In the genomic region with DNA sequence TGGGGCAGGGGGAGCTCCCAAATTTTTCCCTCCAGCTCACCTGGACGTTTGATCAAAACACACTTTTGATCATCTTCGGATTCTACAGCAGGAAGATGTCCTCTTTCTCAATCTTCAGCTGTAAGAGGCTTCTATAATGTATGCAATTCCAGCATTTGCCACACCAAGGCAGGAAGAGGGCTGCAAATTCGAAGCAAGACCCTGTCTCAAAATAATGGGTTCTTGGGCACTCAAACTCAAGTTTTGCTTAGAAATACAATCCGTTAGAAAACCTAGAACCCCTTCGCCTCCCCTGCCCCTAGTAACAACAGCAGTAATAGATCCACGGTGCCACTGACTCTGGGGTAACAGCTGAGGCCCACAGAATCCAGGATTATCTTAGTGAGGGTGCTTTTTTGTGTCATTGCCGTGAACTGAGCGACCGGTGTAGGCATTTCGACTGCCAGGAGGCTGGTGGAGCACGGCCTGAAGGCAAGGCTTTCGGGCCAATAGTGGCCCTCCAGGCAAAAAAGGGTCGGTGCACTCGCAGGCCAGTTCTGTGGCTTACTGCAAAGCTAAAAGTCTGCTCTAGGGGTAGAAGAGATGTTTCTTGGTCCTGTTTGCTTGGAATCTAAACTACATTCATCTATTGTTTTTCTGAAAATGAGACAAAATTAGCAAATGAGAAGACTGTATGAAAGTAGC, we compare ENCODE assay signal across 10 mouse cellular contexts. TPM values are rescaled to one million over a fixed set of nuclear protein-coding genes. Genes with fewer than 3 reads are reported as not detected.
DNase-seq lines count a peak whose midpoint lies in the region; ATAC-seq and TF ChIP-seq lines count a peak whose summit lies in the region.
"Had no signal": no experiment of that assay in that cellular context is flagged by ENCODE, and none has a peak within 500 bp of the region (broad histone marks: within the 10 kb centered on the region; RNA-seq: fewer than 3 reads in every experiment).

No protein-coding gene starts in this region.

- H3K4me1 ChIP-seq in heart, embryonic 16.5 days (ENCODE audit: control insufficient read depth, insufficient read depth, low read length), result peaks cover 20% of the 10 kb centered on the region
- H3K4me1 ChIP-seq in intestine, postnatal 0 days (replicated peaks; ENCODE audit: control insufficient read depth, insufficient read depth, low read length), result 0 out of 2 replicates have a peak, but pooled peaks cover 5% of the 10 kb centered on the region
- peaks cover 5% of the 10 kb centered on the region; the same call in 1 of the 2 replicates for H3K4me1 ChIP-seq in neural tube, embryonic 11.5 days (ENCODE audit: control insufficient read depth, insufficient read depth, low read length)

- no peak for DNase-seq in heart, postnatal 25 days (ENCODE audit: low spot score)
- peak; percentile 65 for DNase-seq in embryo, embryonic 10.5 days (ENCODE audit: low spot score)
- peak; percentile 43 for DNase-seq in neural tube, embryonic 11.5 days (ENCODE audit: low spot score)
- DNase-seq in retina, postnatal 1 day, result no peak
- no peak for DNase-seq in cerebellum, adult 9-11 months
- DNase-seq in lung, postnatal 14 days, result no peak

- no peak for TF ChIP-seq CTCF in intestine, postnatal 0 days (IDR thresholded peaks at IDR 0.05; ENCODE audit: low read depth)

- WGBS in heart, embryonic 16.5 days, result 17% methylated on average over 14 of the region's 14 CpGs
- WGBS in intestine, postnatal 0 days, result 19% methylated on average over 14 of the region's 14 CpGs
- 2% methylated on average over 14 of the region's 14 CpGs for WGBS in neural tube, embryonic 11.5 days

- no peaks in the 10 kb centered on the region for H3K27me3 ChIP-seq in heart, embryonic 16.5 days (ENCODE audit: control insufficient read depth, insufficient read depth, low read length)
- no peaks in the 10 kb centered on the region for H3K27me3 ChIP-seq in intestine, postnatal 0 days (replicated peaks; ENCODE audit: control insufficient read depth, insufficient read depth, low read length)
- H3K27me3 ChIP-seq in neural tube, embryonic 11.5 days (ENCODE audit: control insufficient read depth, insufficient read depth, low read length), result no peaks in the 10 kb centered on the region

- no peaks in the 10 kb centered on the region for H3K36me3 ChIP-seq in heart, embryonic 16.5 days (ENCODE audit: control insufficient read depth, insufficient read depth)
- H3K36me3 ChIP-seq in intestine, postnatal 0 days (ENCODE audit: control insufficient read depth, insufficient read depth), result no peaks in the 10 kb centered on the region
- no peaks in the 10 kb centered on the region for H3K36me3 ChIP-seq in neural tube, embryonic 11.5 days (ENCODE audit: control insufficient read depth, insufficient read depth, low read length)

- intact Hi-C loops in heart, postnatal 25 days (cut with DNase I), result no loop called here

- no peaks in the 10 kb centered on the region for H3K9me3 ChIP-seq in heart, embryonic 16.5 days (replicated peaks; ENCODE audit: control insufficient read depth, low read length)
- H3K9me3 ChIP-seq in intestine, postnatal 0 days (ENCODE audit: control insufficient read depth), result no peaks in the 10 kb centered on the region
- H3K9me3 ChIP-seq in neural tube, embryonic 11.5 days (ENCODE audit: control insufficient read depth, low read length), result no peaks in the 10 kb centered on the region

- peak overlapping the region; percentile 23; the same call in 1 of the 2 replicates for H3K27ac ChIP-seq in heart, embryonic 16.5 days (ENCODE audit: low read length)
- no peak overlapping the region for H3K27ac ChIP-seq in intestine, postnatal 0 days (ENCODE audit: low read depth, low read length)
- H3K27ac ChIP-seq in neural tube, embryonic 11.5 days (ENCODE audit: low read depth, low read length), result 0 out of 2 replicates have a peak overlapping the region, but pooled peaks have one; percentile 20

- peak overlapping the region; percentile 60 for H3K9ac ChIP-seq in heart, embryonic 16.5 days (ENCODE audit: low read length)
- H3K9ac ChIP-seq in intestine, postnatal 0 days (ENCODE audit: low read depth, low read length), result no peak overlapping the region
- peak overlapping the region; percentile 53 for H3K9ac ChIP-seq in neural tube, embryonic 11.5 days (ENCODE audit: low read length)

- peak overlapping the region; percentile 65 for H3K4me2 ChIP-seq in heart, embryonic 16.5 days (ENCODE audit: low read depth, low read length)
- H3K4me2 ChIP-seq in intestine, postnatal 0 days (replicated peaks; ENCODE audit: low read depth), result peak overlapping the region; percentile 60
- peak overlapping the region; percentile 57 for H3K4me2 ChIP-seq in neural tube, embryonic 11.5 days (ENCODE audit: low read depth)

- ATAC-seq in heart, embryonic 16.5 days (replicated peaks; ENCODE audit: extremely low read depth, insufficient read depth, low FRiP score), result 0 out of 2 replicates have a peak, but pooled peaks have one; percentile 37
- ATAC-seq in intestine, postnatal 0 days, result no peak
- ATAC-seq in neural tube, embryonic 11.5 days (ENCODE audit: insufficient read depth, low FRiP score, low TSS enrichment), result peak; percentile 32; the same call in 1 of the 2 replicates

- peak overlapping the region; percentile 46 for H3K4me3 ChIP-seq in heart, embryonic 16.5 days (ENCODE audit: low read length)
- H3K4me3 ChIP-seq in intestine, postnatal 0 days (ENCODE audit: low read depth, low read length), result peak overlapping the region; percentile 20
- H3K4me3 ChIP-seq in neural tube, embryonic 11.5 days (ENCODE audit: low read depth, low read length), result peak overlapping the region; percentile 33

RNA-seq across cellular contexts. Expression of a gene that starts 17.1 kb away (rescaled TPM):
- 0.29 and 0.34 TPM in 2 replicates for polyA plus RNA-seq in heart, embryonic 16.5 days (2015; fragmentation: Nextera tagmentation; extraction: Ambion mirVana)
- not detected for total RNA-seq in heart, postnatal 25 days (2021)
- polyA plus RNA-seq in intestine, postnatal 0 days (2015; fragmentation: Nextera tagmentation; extraction: Ambion mirVana), result not detected in 2 replicates
- polyA plus RNA-seq in neural tube, embryonic 11.5 days (2014; fragmentation: Nextera tagmentation; extraction: Ambion mirVana), result 0.65 and 0.81 TPM in 2 replicates
- total RNA-seq: hematopoietic stem cell, adult 5-6 weeks had no signal
- polyA plus RNA-seq: small intestine, adult 2 months had no signal

RNA-seq across cellular contexts. Expression of a gene that starts 25.0 kb away (rescaled TPM):
- polyA plus RNA-seq in heart, embryonic 16.5 days (2015; fragmentation: Nextera tagmentation; extraction: Ambion mirVana), result 7.7 and 8.6 TPM in 2 replicates
- 100 to 1,000 TPM; 272 to 334 TPM for total RNA-seq in heart, postnatal 25 days (2021)
- polyA plus RNA-seq in intestine, postnatal 0 days (2015; fragmentation: Nextera tagmentation; extraction: Ambion mirVana), result 6.1 and 8.1 TPM in 2 replicates
- polyA plus RNA-seq in neural tube, embryonic 11.5 days (2014; fragmentation: Nextera tagmentation; extraction: Ambion mirVana), result 3.4 and 6.8 TPM in 2 replicates

RNA-seq across cellular contexts. Expression of a gene that starts 27.9 kb away (rescaled TPM):
- polyA plus RNA-seq in heart, embryonic 16.5 days (2015; fragmentation: Nextera tagmentation; extraction: Ambion mirVana), result 3.8 and 9.2 TPM in 2 replicates
- 10 to 100 TPM; 13.7 to 25.9 TPM for total RNA-seq in heart, postnatal 25 days (2021)
- 2.7 and 3.0 TPM in 2 replicates for polyA plus RNA-seq in intestine, postnatal 0 days (2015; fragmentation: Nextera tagmentation; extraction: Ambion mirVana)
- polyA plus RNA-seq in neural tube, embryonic 11.5 days (2014; fragmentation: Nextera tagmentation; extraction: Ambion mirVana), result 1.6 and 2.1 TPM in 2 replicates

RNA-seq across cellular contexts. Expression of a gene that starts 29.4 kb away (rescaled TPM):
- polyA plus RNA-seq in heart, embryonic 16.5 days (2015; fragmentation: Nextera tagmentation; extraction: Ambion mirVana), result 2.0 and 2.2 TPM in 2 replicates
- total RNA-seq in heart, postnatal 25 days (2021), result 1 to 10 TPM; 3.4 to 4.1 TPM
- polyA plus RNA-seq in intestine, postnatal 0 days (2015; fragmentation: Nextera tagmentation; extraction: Ambion mirVana), result 1.2 and 2.1 TPM in 2 replicates
- 3.3 and 4.3 TPM in 2 replicates for polyA plus RNA-seq in neural tube, embryonic 11.5 days (2014; fragmentation: Nextera tagmentation; extraction: Ambion mirVana)

RNA-seq across cellular contexts. Expression of a gene that starts 37.4 kb away (rescaled TPM):
- polyA plus RNA-seq in heart, embryonic 16.5 days (2015; fragmentation: Nextera tagmentation; extraction: Ambion mirVana), result 0.38 and 0.52 TPM in 2 replicates
- 1 to 10 TPM; 1.4 to 1.9 TPM for total RNA-seq in heart, postnatal 25 days (2021)
- polyA plus RNA-seq in intestine, postnatal 0 days (2015; fragmentation: Nextera tagmentation; extraction: Ambion mirVana), result 0.18 and 0.23 TPM in 2 replicates
- polyA plus RNA-seq in neural tube, embryonic 11.5 days (2014; fragmentation: Nextera tagmentation; extraction: Ambion mirVana), result 0.82 and 1.3 TPM in 2 replicates

Comparison
In these comparisons a context has a peak if more than half of its experiments do, and no peak if none do; other contexts are left out.
1. DNase-seq: peak in embryo, embryonic 10.5 days (single experiment) and neural tube, embryonic 11.5 days (single experiment); none in heart, postnatal 25 days (single experiment), retina, postnatal 1 day (single experiment), cerebellum, adult 9-11 months (single experiment) and lung, postnatal 14 days (single experiment).
2. Peak in every context shown above with its lines, with median percentiles within 50 percentile points of each other: H3K4me2 ChIP-seq and H3K4me3 ChIP-seq.